Mouse (Mus musculus) left cerebral cortex, postnatal 4 days (tissue): ENCODE measurements around the gene Duox1. TPM values are rescaled to one million over a fixed set of nuclear protein-coding genes. Genes with fewer than 3 reads are reported as not detected.

ENCODE experiments used
- DNase-seq: peaks from one replicate; pipeline ENCODE4 v3.0.0-alpha.2; 2022
- intact Hi-C: fragments of 180-260 bp; cut with DNase I; formaldehyde crosslinking; loops from one replicate; pipeline ENCODE4 v1.15.1; 2025
- total RNA-seq, 2 experiments: library from RNA; stranded (reverse); gene quantifications; 2 replicates each; pipeline ENCODE4 v1.2.3; 2021

The Duox1 gene
- total RNA-seq, 2 experiments from 2014 or later, result 0.12 to 0.36 TPM

- intact Hi-C loops, result no loop called here
- no peak for DNase-seq
These were observed 37.5 kb downstream of the Duox1 start for GRCm38 (mm10) chr2:122352992-122353391.

- DNase-seq, result no peak
- intact Hi-C loops, result no loop called here
These were observed 38.3 kb downstream of the Duox1 start for GRCm38 (mm10) chr2:122353765-122354164.

- intact Hi-C loops, result no loop called here
- DNase-seq, result no peak
These were observed 38.9 kb downstream of the Duox1 start for GRCm38 (mm10) chr2:122354191-122354929.

GRCm38 (mm10) chr2:122355389-122355788 is 39.9 kb downstream of the Duox1 start:
- DNase-seq, result no peak
- intact Hi-C loops, result no loop called here

GRCm38 (mm10) chr2:122356187-122356586 is 40.7 kb downstream of the Duox1 start:
- intact Hi-C loops, result no loop called here
- DNase-seq, result no peak

GRCm38 (mm10) chr2:122360310-122360709 is 44.8 kb downstream of the Duox1 start:
- intact Hi-C loops, result no loop called here
- DNase-seq, result no peak

GRCm38 (mm10) chr2:122361181-122361580 is 45.7 kb downstream of the Duox1 start:
- intact Hi-C loops, result no loop called here
- no peak for DNase-seq

- intact Hi-C loops, result no loop called here
These were observed 46.6 kb downstream of the Duox1 start for GRCm38 (mm10) chr2:122361868-122362621.

GRCm38 (mm10) chr2:122362622-122363523 is 47.4 kb downstream of the Duox1 start:
- intact Hi-C loops, result no loop called here
- DNase-seq, result peak; percentile 62

More at GRCm38 (mm10) chr2:122361868-122362621, 46.6 kb downstream of the Duox1 start:
- DNase-seq, result peak; percentile 71

- intact Hi-C loops, result no loop called here
- no peak for DNase-seq
These were observed 49.0 kb downstream of the Duox1 start for GRCm38 (mm10) chr2:122364352-122364944.

GRCm38 (mm10) chr2:122365244-122365866 is 49.9 kb downstream of the Duox1 start:
- DNase-seq, result no peak

GRCm38 (mm10) chr2:122366039-122366438 is 50.6 kb downstream of the Duox1 start:
- peak; percentile 93 for DNase-seq
- intact Hi-C loops, result no loop called here

More at GRCm38 (mm10) chr2:122365244-122365866, 49.9 kb downstream of the Duox1 start:
- intact Hi-C loops, result no loop called here

- intact Hi-C loops, result no loop called here
- DNase-seq, result peak; percentile 87
These were observed 51.2 kb downstream of the Duox1 start for GRCm38 (mm10) chr2:122366706-122367105.

GRCm38 (mm10) chr2:122367181-122367580 is 51.7 kb downstream of the Duox1 start:
- intact Hi-C loops, result no loop called here
- DNase-seq, result no peak

GRCm38 (mm10) chr2:122367701-122368080 is 52.2 kb downstream of the Duox1 start:
- DNase-seq, result no peak
- intact Hi-C loops, result no loop called here

GRCm38 (mm10) chr2:122368081-122368971 is 52.9 kb downstream of the Duox1 start:
- intact Hi-C loops, result no loop called here
- no peak for DNase-seq

- DNase-seq, result peak; percentile 95
- intact Hi-C loops, result no loop called here
These were observed 53.7 kb downstream of the Duox1 start, which contains the start of gene Shf for GRCm38 (mm10) chr2:122368995-122369739. Gene Shf, minus strand, starts transcription at chr2:122369162.

GRCm38 (mm10) chr2:122370101-122370750 is 54.8 kb downstream of the Duox1 start:
- DNase-seq, result no peak
- intact Hi-C loops, result no loop called here
